Mouse (Mus musculus): ENCODE data around the gene Wfdc2. TPM values are rescaled to one million over a fixed set of nuclear protein-coding genes. Genes with fewer than 3 reads are reported as not detected.

Gene Wfdc2
- total RNA-seq, 2 experiments from 2014 or later = not detected

Other genes with a start within 250 kb of the Wfdc2 start
- gene Svs6, start 245.7 kb upstream of the Wfdc2 start, total RNA-seq (2021) = not detected
- gene Svs5, start 229.7 kb upstream of the Wfdc2 start, total RNA-seq (2021) = not detected
- gene Slpi, start 173.3 kb upstream of the Wfdc2 start, total RNA-seq (2021) = 1 to 10 TPM in 1 of 2 experiments, under 1 TPM in 1; 0.85 to 1.4 TPM
- under 1 TPM; 0.35 to 0.46 TPM for gene Rbpjl, start 159.3 kb upstream of the Wfdc2 start, total RNA-seq (2021)
- gene Matn4, start 157.3 kb upstream of the Wfdc2 start, total RNA-seq (2021) = 10 to 100 TPM; 13.0 to 13.4 TPM
- 100 to 1,000 TPM; 102 to 129 TPM for gene Sdc4, start 118.5 kb upstream of the Wfdc2 start, total RNA-seq (2021)
- gene Sys1, start 105.4 kb upstream of the Wfdc2 start, total RNA-seq (2021) = 10 to 100 TPM; 37.7 to 42.3 TPM
- gene Gm20458, start 101.4 kb upstream of the Wfdc2 start, total RNA-seq (2021) = 10 to 100 TPM in 1 of 2 experiments, 1 to 10 TPM in 1; 7.0 to 13.3 TPM
- gene Trp53tg5, start 88.7 kb upstream of the Wfdc2 start, total RNA-seq (2021) = not detected
- gene Dbndd2, start 76.3 kb upstream of the Wfdc2 start, total RNA-seq (2021) = 100 to 1,000 TPM; 108 to 110 TPM
- 10 to 100 TPM; 76.6 to 84.5 TPM for gene Pigt, start 64.9 kb upstream of the Wfdc2 start, total RNA-seq (2021)
- gene Spint3, start 11.0 kb downstream of the Wfdc2 start, total RNA-seq (2021) = not detected
- gene Wfdc6a, start 23.0 kb downstream of the Wfdc2 start, total RNA-seq (2021) = not detected
- gene Eppin, start 31.2 kb downstream of the Wfdc2 start, total RNA-seq (2021) = not detected
- not detected for gene Wfdc6b, start 51.1 kb downstream of the Wfdc2 start, total RNA-seq (2021)
- not detected for gene Wfdc8, start 51.2 kb downstream of the Wfdc2 start, total RNA-seq (2021)
- not detected for gene Wfdc16, start 76.4 kb downstream of the Wfdc2 start, total RNA-seq (2021)
- not detected for gene Wfdc10, start 93.6 kb downstream of the Wfdc2 start, total RNA-seq (2021)
- not detected for gene Wfdc9, start 94.2 kb downstream of the Wfdc2 start, total RNA-seq (2021)
- not detected for gene Wfdc11, start 111.7 kb downstream of the Wfdc2 start, total RNA-seq (2021)
- not detected for gene Wfdc13, start 122.7 kb downstream of the Wfdc2 start, total RNA-seq (2021)
- gene Spint4, start 136.1 kb downstream of the Wfdc2 start, total RNA-seq (2021) = not detected
- gene Spint5, start 152.9 kb downstream of the Wfdc2 start, total RNA-seq (2021) = not detected
- gene Wfdc3, start 183.5 kb downstream of the Wfdc2 start, total RNA-seq (2021) = 1 to 10 TPM; 1.5 to 2.2 TPM
- 10 to 100 TPM; 34.0 to 37.7 TPM for gene Dnttip1, start 183.6 kb downstream of the Wfdc2 start, total RNA-seq (2021)
- 1 to 10 TPM; 1.2 to 1.5 TPM for gene Ube2c, start 207.5 kb downstream of the Wfdc2 start, total RNA-seq (2021)
- not detected for gene Tnnc2, start 217.6 kb downstream of the Wfdc2 start, total RNA-seq (2021)
- gene Snx21, start 223.4 kb downstream of the Wfdc2 start, total RNA-seq (2021) = 10 to 100 TPM; 36.7 to 44.0 TPM
- gene Acot8, start 242.5 kb downstream of the Wfdc2 start, total RNA-seq (2021) = 10 to 100 TPM; 27.8 to 28.2 TPM
- 1 to 10 TPM; 8.2 to 8.6 TPM for gene Zswim3, start 242.7 kb downstream of the Wfdc2 start, total RNA-seq (2021)